Comparison of ENCODE assay signal across 8 mouse cellular contexts in genomic region chr2:90846171-90846570, GRCm38 (mm10). TPM values are rescaled to one million over a fixed set of nuclear protein-coding genes. Genes with fewer than 3 reads are reported as not detected.
A peak's percentile ranks its signal among the peaks of the same experiment; 100 is the strongest.
DNase-seq lines count a peak whose midpoint lies in the region; ATAC-seq lines count a peak whose summit lies in the region.

No protein-coding gene starts in this region.

- peaks cover 17% of the 10 kb centered on the region for H3K36me3 ChIP-seq in embryonic facial prominence, embryonic 13.5 days
- H3K36me3 ChIP-seq in hindbrain, embryonic 14.5 days (replicated peaks; ENCODE audit: control insufficient read depth, insufficient read depth) = peaks cover 17% of the 10 kb centered on the region
- peaks cover 8% of the 10 kb centered on the region; the same call in 1 of the 2 replicates for H3K36me3 ChIP-seq in liver, embryonic 11.5 days (ENCODE audit: control insufficient read depth, insufficient read depth, low read length)
- 0 out of 2 replicates have a peak, but pooled peaks cover 10% of the 10 kb centered on the region for H3K36me3 ChIP-seq in stomach, embryonic 15.5 days

- peak overlapping the region; percentile 90; the same call in 1 of the 2 replicates for H3K9ac ChIP-seq in embryonic facial prominence, embryonic 13.5 days
- peak overlapping the region; percentile 66 for H3K9ac ChIP-seq in hindbrain, embryonic 14.5 days
- H3K9ac ChIP-seq in liver, embryonic 11.5 days (ENCODE audit: low read depth, low read length) = peak overlapping the region; percentile 43
- peak overlapping the region; percentile 50 for H3K9ac ChIP-seq in stomach, embryonic 15.5 days

- DNase-seq in right cerebral cortex, postnatal 4 days = peak; percentile 11
- no peak for DNase-seq in right cerebral cortex, postnatal 14 days
- DNase-seq in hindbrain, embryonic 14.5 days (ENCODE audit: low spot score) = no peak
- no peak for DNase-seq in liver, embryonic 11.5 days (ENCODE audit: low spot score)
- DNase-seq in right cerebral cortex, adult 2 months (ENCODE audit: low spot score in 2 of 2) = no peak
- DNase-seq in testis, postnatal 14 days (ENCODE audit: low spot score) = no peak

- ATAC-seq in embryonic facial prominence, embryonic 13.5 days (ENCODE audit: insufficient number of reproducible peaks, insufficient read depth, low FRiP score, low TSS enrichment, low read depth) = no peak
- no peak for ATAC-seq in hindbrain, embryonic 14.5 days (ENCODE audit: low FRiP score)
- ATAC-seq in liver, embryonic 11.5 days (replicated peaks; ENCODE audit: low FRiP score) = no peak
- no peak for ATAC-seq in stomach, embryonic 15.5 days (ENCODE audit: insufficient read depth, low FRiP score, low read depth)

- 0 out of 2 replicates have a peak overlapping the region, but pooled peaks have one; percentile 57 for H3K27ac ChIP-seq in embryonic facial prominence, embryonic 13.5 days
- H3K27ac ChIP-seq in hindbrain, embryonic 14.5 days = peak overlapping the region; percentile 84
- H3K27ac ChIP-seq in liver, embryonic 11.5 days (ENCODE audit: low read depth, low read length) = no peak overlapping the region; the same call in 1 of the 2 replicates
- peak overlapping the region; percentile 57; the same call in 1 of the 2 replicates for H3K27ac ChIP-seq in stomach, embryonic 15.5 days

- H3K27me3 ChIP-seq in embryonic facial prominence, embryonic 13.5 days = no peaks in the 10 kb centered on the region
- no peaks in the 10 kb centered on the region for H3K27me3 ChIP-seq in hindbrain, embryonic 14.5 days (ENCODE audit: control insufficient read depth, insufficient read depth, low read length)
- H3K27me3 ChIP-seq in liver, embryonic 11.5 days (replicated peaks; ENCODE audit: control insufficient read depth, insufficient read depth, low read length) = no peaks in the 10 kb centered on the region
- no peaks in the 10 kb centered on the region for H3K27me3 ChIP-seq in stomach, embryonic 15.5 days (replicated peaks)

- peak overlapping the region; percentile 63 for H3K4me2 ChIP-seq in embryonic facial prominence, embryonic 13.5 days
- H3K4me2 ChIP-seq in hindbrain, embryonic 14.5 days (replicated peaks) = peak overlapping the region; percentile 65
- H3K4me2 ChIP-seq in liver, embryonic 11.5 days = peak overlapping the region; percentile 82
- H3K4me2 ChIP-seq in stomach, embryonic 15.5 days = peak overlapping the region; percentile 74

- H3K9me3 ChIP-seq in embryonic facial prominence, embryonic 13.5 days = no peaks in the 10 kb centered on the region
- H3K9me3 ChIP-seq in hindbrain, embryonic 14.5 days (ENCODE audit: control insufficient read depth, low read length) = no peaks in the 10 kb centered on the region
- no peaks in the 10 kb centered on the region for H3K9me3 ChIP-seq in liver, embryonic 11.5 days (ENCODE audit: control insufficient read depth, low read length)
- H3K9me3 ChIP-seq in stomach, embryonic 15.5 days = no peaks in the 10 kb centered on the region

- 45% methylated on average over 6 of the region's 6 CpGs for WGBS in embryonic facial prominence, embryonic 13.5 days
- 46% methylated on average over 6 of the region's 6 CpGs for WGBS in hindbrain, embryonic 14.5 days
- 52% methylated on average over 6 of the region's 6 CpGs for WGBS in liver, embryonic 11.5 days
- WGBS in stomach, embryonic 15.5 days = 42% methylated on average over 6 of the region's 6 CpGs

- peaks cover 12% of the 10 kb centered on the region; the same call in 1 of the 2 replicates for H3K4me1 ChIP-seq in embryonic facial prominence, embryonic 13.5 days
- H3K4me1 ChIP-seq in hindbrain, embryonic 14.5 days (replicated peaks; ENCODE audit: control insufficient read depth, insufficient read depth, low read length) = peaks cover 21% of the 10 kb centered on the region
- H3K4me1 ChIP-seq in liver, embryonic 11.5 days (replicated peaks; ENCODE audit: control insufficient read depth, insufficient read depth, low read length) = peaks cover 11% of the 10 kb centered on the region
- 0 out of 2 replicates have a peak, but pooled peaks cover 6% of the 10 kb centered on the region for H3K4me1 ChIP-seq in stomach, embryonic 15.5 days

- peak overlapping the region; percentile 87 for H3K4me3 ChIP-seq in embryonic facial prominence, embryonic 13.5 days
- peak overlapping the region; percentile 71 for H3K4me3 ChIP-seq in hindbrain, embryonic 14.5 days (replicated peaks; ENCODE audit: low read length)
- H3K4me3 ChIP-seq in liver, embryonic 11.5 days (ENCODE audit: low read depth, low read length) = peak overlapping the region; percentile 73
- peak overlapping the region; percentile 92 for H3K4me3 ChIP-seq in stomach, embryonic 15.5 days (replicated peaks)

RNA-seq across cellular contexts. Expression of gene Mtch2, which starts 0.8 kb away (rescaled TPM):
- 192 and 198 TPM in 2 replicates for polyA plus RNA-seq in embryonic facial prominence, embryonic 13.5 days (2015; fragmentation: Nextera tagmentation; extraction: Ambion mirVana)
- polyA plus RNA-seq in hindbrain, embryonic 14.5 days (2014; fragmentation: Nextera tagmentation; extraction: Ambion mirVana) = 270 and 276 TPM in 2 replicates
- 218 and 231 TPM in 2 replicates for polyA plus RNA-seq in liver, embryonic 11.5 days (2014; fragmentation: Nextera tagmentation; extraction: Ambion mirVana)
- polyA plus RNA-seq in stomach, embryonic 15.5 days (2015; fragmentation: Nextera tagmentation; extraction: Ambion mirVana) = 232 and 237 TPM in 2 replicates

RNA-seq across cellular contexts. Expression of gene C1qtnf4, which starts 39.5 kb away (rescaled TPM):
- polyA plus RNA-seq in embryonic facial prominence, embryonic 13.5 days (2015; fragmentation: Nextera tagmentation; extraction: Ambion mirVana) = 16.7 and 21.5 TPM in 2 replicates
- polyA plus RNA-seq in hindbrain, embryonic 14.5 days (2014; fragmentation: Nextera tagmentation; extraction: Ambion mirVana) = 182 and 189 TPM in 2 replicates
- polyA plus RNA-seq in liver, embryonic 11.5 days (2014; fragmentation: Nextera tagmentation; extraction: Ambion mirVana) = 6.6 and 6.9 TPM in 2 replicates
- polyA plus RNA-seq in stomach, embryonic 15.5 days (2015; fragmentation: Nextera tagmentation; extraction: Ambion mirVana) = 10.3 and 13.5 TPM in 2 replicates

RNA-seq across cellular contexts. Expression of gene Kbtbd4, which starts 58.4 kb away (rescaled TPM):
- polyA plus RNA-seq in embryonic facial prominence, embryonic 13.5 days (2015; fragmentation: Nextera tagmentation; extraction: Ambion mirVana) = 46.1 and 47.0 TPM in 2 replicates
- polyA plus RNA-seq in hindbrain, embryonic 14.5 days (2014; fragmentation: Nextera tagmentation; extraction: Ambion mirVana) = 44.2 and 45.5 TPM in 2 replicates
- polyA plus RNA-seq in liver, embryonic 11.5 days (2014; fragmentation: Nextera tagmentation; extraction: Ambion mirVana) = 32.6 and 34.4 TPM in 2 replicates
- 27.4 and 29.3 TPM in 2 replicates for polyA plus RNA-seq in stomach, embryonic 15.5 days (2015; fragmentation: Nextera tagmentation; extraction: Ambion mirVana)

RNA-seq across cellular contexts. Expression of gene Ndufs3, which starts 58.5 kb away (rescaled TPM):
- polyA plus RNA-seq in embryonic facial prominence, embryonic 13.5 days (2015; fragmentation: Nextera tagmentation; extraction: Ambion mirVana) = 208 and 232 TPM in 2 replicates
- 216 and 227 TPM in 2 replicates for polyA plus RNA-seq in hindbrain, embryonic 14.5 days (2014; fragmentation: Nextera tagmentation; extraction: Ambion mirVana)
- polyA plus RNA-seq in liver, embryonic 11.5 days (2014; fragmentation: Nextera tagmentation; extraction: Ambion mirVana) = 223 and 236 TPM in 2 replicates
- polyA plus RNA-seq in stomach, embryonic 15.5 days (2015; fragmentation: Nextera tagmentation; extraction: Ambion mirVana) = 211 and 241 TPM in 2 replicates
